In genomic region chr1:189777207-189777606, GRCm38 (mm10) we compare ENCODE assay signal across 20 mouse cellular contexts. TPM values are rescaled to one million over a fixed set of nuclear protein-coding genes. Genes with fewer than 3 reads are reported as not detected.
DNase-seq lines count a peak whose midpoint lies in the region; ATAC-seq and TF ChIP-seq lines count a peak whose summit lies in the region.
"Had no signal": no experiment of that assay in that cellular context is flagged by ENCODE, and none has a peak within 500 bp of the region (broad histone marks: within the 10 kb centered on the region; RNA-seq: fewer than 3 reads in every experiment).

No protein-coding gene starts in this region.

- H3K27ac ChIP-seq in heart, embryonic 10.5 days: 0 out of 2 replicates have a peak overlapping the region, but pooled peaks have one; percentile 59
- peak overlapping the region; percentile 41 for H3K27ac ChIP-seq in kidney, embryonic 16.5 days (ENCODE audit: low read length)
- H3K27ac ChIP-seq in testis, adult 2 months (ENCODE audit: control insufficient read depth, insufficient read depth, low read depth, low read length): no peak overlapping the region
- no peak overlapping the region for H3K27ac ChIP-seq in intestine, postnatal 0 days (ENCODE audit: low read depth, low read length)
- H3K27ac ChIP-seq: embryonic facial prominence, embryonic 10.5 days; forebrain, embryonic 13.5 days; gastrocnemius, adult 2 months; hindbrain, embryonic 13.5 days; hindbrain, postnatal 0 days had no signal

- 80% methylated on average over 6 of the region's 6 CpGs for WGBS in heart, embryonic 10.5 days
- 63% methylated on average over 6 of the region's 6 CpGs for WGBS in kidney, embryonic 16.5 days
- WGBS in intestine, postnatal 0 days: 77% methylated on average over 6 of the region's 6 CpGs

- no peaks in the 10 kb centered on the region for H3K9me3 ChIP-seq in heart, embryonic 10.5 days
- no peaks in the 10 kb centered on the region for H3K9me3 ChIP-seq in kidney, embryonic 16.5 days (ENCODE audit: low read length)
- no peaks in the 10 kb centered on the region for H3K9me3 ChIP-seq in intestine, postnatal 0 days (ENCODE audit: control insufficient read depth)
- H3K9me3 ChIP-seq: embryonic facial prominence, embryonic 10.5 days; forebrain, embryonic 13.5 days; hindbrain, embryonic 13.5 days had no signal

- H3K4me3 ChIP-seq in heart, embryonic 10.5 days: no peak overlapping the region
- H3K4me3 ChIP-seq in kidney, embryonic 16.5 days (ENCODE audit: low read length): no peak overlapping the region
- peak overlapping the region; percentile 59 for H3K4me3 ChIP-seq in testis, adult 2 months (ENCODE audit: control insufficient read depth, low read depth, low read length)
- no peak overlapping the region for H3K4me3 ChIP-seq in intestine, postnatal 0 days (ENCODE audit: low read depth, low read length)
- H3K4me3 ChIP-seq: embryonic facial prominence, embryonic 10.5 days; forebrain, embryonic 13.5 days; gastrocnemius, adult 2 months; hindbrain, embryonic 13.5 days had no signal

- TF ChIP-seq POLR2A in testis, adult 2 months (IDR thresholded peaks at IDR 0.05; ENCODE audit: control insufficient read depth, low read depth, low read length): no peak

- no peak for ATAC-seq in kidney, embryonic 16.5 days (ENCODE audit: low FRiP score, low TSS enrichment)
- no peak for ATAC-seq in intestine, postnatal 0 days
- ATAC-seq: forebrain, embryonic 13.5 days; forebrain, postnatal 0 days; hindbrain, postnatal 0 days had no signal

- DNase-seq in heart, embryonic 10.5 days (ENCODE audit: low spot score): no peak
- DNase-seq in heart, adult 8-10 months (ENCODE audit: low spot score): no peak
- DNase-seq in kidney, postnatal 14 days: no peak
- no peak for DNase-seq in testis, postnatal 10 days (ENCODE audit: low spot score)
- DNase-seq: adrenal gland, adult 8-10 months; adrenal gland, postnatal 36 days; cerebellum, adult 2 months; cerebellum, postnatal 10 days; forebrain, postnatal 0 days; gastrocnemius, adult 2 months; gastrocnemius, postnatal 36 days; heart, adult 11 months had no signal

- no peak overlapping the region for H3K4me2 ChIP-seq in kidney, embryonic 16.5 days (replicated peaks; ENCODE audit: low read depth, low read length)
- H3K4me2 ChIP-seq in intestine, postnatal 0 days (replicated peaks; ENCODE audit: low read depth): no peak overlapping the region
- H3K4me2 ChIP-seq: forebrain, embryonic 13.5 days; heart, embryonic 11.5 days; hindbrain, embryonic 13.5 days had no signal

- TF ChIP-seq CTCF in testis, adult 2 months (IDR thresholded peaks at IDR 0.05; ENCODE audit: control insufficient read depth, insufficient read depth, insufficient replicate concordance, low read depth, low read length): no peak
- TF ChIP-seq CTCF in intestine, postnatal 0 days (IDR thresholded peaks at IDR 0.05; ENCODE audit: low read depth): no peak

- no peaks in the 10 kb centered on the region for H3K27me3 ChIP-seq in heart, embryonic 10.5 days (ENCODE audit: insufficient read depth, poor library complexity, severe bottlenecking)
- no peaks in the 10 kb centered on the region for H3K27me3 ChIP-seq in kidney, embryonic 16.5 days (ENCODE audit: insufficient read depth, low read length)
- H3K27me3 ChIP-seq in testis, adult 2 months (ENCODE audit: control insufficient read depth, insufficient read depth, low read length): no peaks in the 10 kb centered on the region
- no peaks in the 10 kb centered on the region for H3K27me3 ChIP-seq in intestine, postnatal 0 days (replicated peaks; ENCODE audit: control insufficient read depth, insufficient read depth, low read length)
- H3K27me3 ChIP-seq: hindbrain, embryonic 13.5 days had no signal

- H3K4me1 ChIP-seq in heart, embryonic 10.5 days: peaks cover 88% of the 10 kb centered on the region
- peaks cover 77% of the 10 kb centered on the region for H3K4me1 ChIP-seq in kidney, embryonic 16.5 days (ENCODE audit: insufficient read depth, low read length)
- 0 out of 2 replicates have a peak, but pooled peaks cover 2% of the 10 kb centered on the region for H3K4me1 ChIP-seq in testis, adult 2 months (ENCODE audit: control insufficient read depth, insufficient read depth, low read length)
- H3K4me1 ChIP-seq in intestine, postnatal 0 days (replicated peaks; ENCODE audit: control insufficient read depth, insufficient read depth, low read length): peaks cover 4% of the 10 kb centered on the region; the same call in 1 of the 2 replicates
- H3K4me1 ChIP-seq: forebrain, embryonic 13.5 days had no signal

- no peaks in the 10 kb centered on the region for H3K36me3 ChIP-seq in heart, embryonic 10.5 days
- H3K36me3 ChIP-seq in kidney, embryonic 16.5 days (ENCODE audit: insufficient read depth, low read length): no peaks in the 10 kb centered on the region
- H3K36me3 ChIP-seq in testis, adult 2 months (ENCODE audit: control insufficient read depth, insufficient read depth, low read length): no peaks in the 10 kb centered on the region
- H3K36me3 ChIP-seq in intestine, postnatal 0 days (ENCODE audit: control insufficient read depth, insufficient read depth): no peaks in the 10 kb centered on the region
- H3K36me3 ChIP-seq: embryonic facial prominence, embryonic 10.5 days; hindbrain, embryonic 13.5 days had no signal

- no peak overlapping the region for H3K9ac ChIP-seq in kidney, embryonic 16.5 days (replicated peaks; ENCODE audit: low read length)
- no peak overlapping the region for H3K9ac ChIP-seq in intestine, postnatal 0 days (ENCODE audit: low read depth, low read length)
- H3K9ac ChIP-seq: forebrain, embryonic 13.5 days; forebrain, postnatal 0 days; hindbrain, embryonic 13.5 days had no signal

RNA-seq across cellular contexts. Expression of gene Ptpn14, which starts 49.1 kb away (rescaled TPM):
- 7.2 and 9.6 TPM in 2 replicates for polyA plus RNA-seq in heart, embryonic 10.5 days (2016; fragmentation: Nextera tagmentation; extraction: Ambion mirVana)
- 10 to 100 TPM; 31.2 to 35.9 (median 33.9) TPM for total RNA-seq in heart, adult 8-10 months (2022)
- 16.1 and 17.0 TPM in 2 replicates for polyA plus RNA-seq in kidney, embryonic 16.5 days (2015; fragmentation: Nextera tagmentation; extraction: Ambion mirVana)
- polyA plus RNA-seq in testis, adult 2 months (2012; rRNA removed): 3.3 and 3.9 TPM in 2 replicates
- 1.5 and 1.9 TPM in 2 replicates for polyA plus RNA-seq in intestine, postnatal 0 days (2015; fragmentation: Nextera tagmentation; extraction: Ambion mirVana)

Comparison
In these comparisons a context has a peak if more than half of its experiments do, and no peak if none do; other contexts are left out.
1. H3K27ac ChIP-seq: peak in heart, embryonic 10.5 days (single experiment) and kidney, embryonic 16.5 days (single experiment); none in testis, adult 2 months (single experiment) and intestine, postnatal 0 days (single experiment).